Mouse (Mus musculus) stomach, postnatal 0 days (tissue): ENCODE results near the gene Drc7. TPM values are rescaled to one million over a fixed set of nuclear protein-coding genes. Genes with fewer than 3 reads are reported as not detected.

Experiments used
- ATAC-seq: fragments of 200-750 bp; cut with Nextera tagmentation; 2 replicates; pipeline ENCODE4 v1.8.0; 2017; ENCODE audit not compliant: low FRiP score, low TSS enrichment
- DNase-seq: peaks from one replicate; pipeline ENCODE4 v3.0.0-alpha.2; 2016; ENCODE audit warnings: low spot score
- H3K27ac ChIP-seq: fragments of 300-500 bp; sonication (generic); replicated peaks from 2 replicates; pipeline ENCODE4 v1.5.1; 2014; ENCODE audit warnings: mild to moderate bottlenecking, control low read depth
- H3K27me3 ChIP-seq: fragments of 300-500 bp; sonication (generic); 2 replicates; pipeline ENCODE4 v1.6.1; 2014; ENCODE audit warnings: low read length; ENCODE audit not compliant: control insufficient read depth, insufficient read depth
- H3K36me3 ChIP-seq: fragments of 300-500 bp; sonication (generic); 2 replicates; pipeline ENCODE4 v1.6.1; 2014; ENCODE audit warnings: low read length, mixed read lengths; ENCODE audit not compliant: control insufficient read depth, insufficient read depth
- H3K4me1 ChIP-seq: fragments of 300-500 bp; sonication (generic); replicated peaks from 2 replicates; pipeline ENCODE4 v1.6.1; 2014; ENCODE audit warnings: antibody characterized with exemption; ENCODE audit not compliant: control insufficient read depth, insufficient read depth
- H3K4me2 ChIP-seq: fragments of 300-500 bp; sonication (generic); replicated peaks from 2 replicates; pipeline ENCODE4 v1.6.1; 2014; ENCODE audit warnings: low read depth, mild to moderate bottlenecking, control low read depth, moderate library complexity
- H3K4me3 ChIP-seq: fragments of 300-500 bp; sonication (generic); 2 replicates; pipeline ENCODE4 v1.5.1; 2014; ENCODE audit warnings: low read depth, low read length, control low read depth
- H3K9ac ChIP-seq: fragments of 300-500 bp; sonication (generic); 2 replicates; pipeline ENCODE4 v1.6.1; 2014; ENCODE audit warnings: mild to moderate bottlenecking, low read length, control low read depth, mixed read lengths
- H3K9me3 ChIP-seq: fragments of 300-500 bp; sonication (generic); 2 replicates; pipeline ENCODE4 v1.6.1; 2016; ENCODE audit warnings: low read length; ENCODE audit not compliant: control insufficient read depth
- CTCF ChIP-seq: IDR thresholded peaks from 2 replicates; pipeline ENCODE4 v1.5.1; 2016; ENCODE audit warnings: antibody characterized with exemption, low read depth, mild to moderate bottlenecking, moderate library complexity
- EP300 ChIP-seq: optimal IDR thresholded peaks from 2 replicates; pipeline ENCODE3; 2016; ENCODE audit warnings: antibody characterized with exemption
- WGBS: fragments of 180-500 bp; shearing (Covaris S2); extraction: QIAGEN DNeasy Blood & Tissue Kit; methylation state at CpG from one replicate; pipeline ENCODE4 v1.1.7; 2014; 5-methylcytosine and 5-hydroxymethylcytosine counted together
- polyA plus RNA-seq: library from polyadenylated mRNA; unstranded; fragments of >200 nt; fragmentation: Nextera tagmentation; extraction: Ambion mirVana; gene quantifications from 2 replicates; pipeline ENCODE4 v1.2.1, GENCODE M21; 2015

Drc7 gene
- polyA plus RNA-seq, 1 experiment from 2014 or later: 0.04 TPM

GRCm38 (mm10) chr8:95049636-95050035 lies 5.3 kb upstream of the Drc7 start:
- Histone ChIP-seq H3K27ac (no peak overlapping the region), H3K4me1 (no peaks in the 10 kb centered on the region), H3K9ac (no peak overlapping the region), H3K27me3 (no peaks in the 10 kb centered on the region), H3K4me3 (no peak overlapping the region), H3K36me3 (no peaks in the 10 kb centered on the region), H3K9me3 (no peaks in the 10 kb centered on the region), H3K4me2 (no peak overlapping the region)
- no peak for TF ChIP-seq CTCF
- no peak for TF ChIP-seq EP300
- ATAC-seq (no peak), DNase-seq (no peak)
- WGBS: 62% methylated on average over 2 of the region's 2 CpGs

DNA sequence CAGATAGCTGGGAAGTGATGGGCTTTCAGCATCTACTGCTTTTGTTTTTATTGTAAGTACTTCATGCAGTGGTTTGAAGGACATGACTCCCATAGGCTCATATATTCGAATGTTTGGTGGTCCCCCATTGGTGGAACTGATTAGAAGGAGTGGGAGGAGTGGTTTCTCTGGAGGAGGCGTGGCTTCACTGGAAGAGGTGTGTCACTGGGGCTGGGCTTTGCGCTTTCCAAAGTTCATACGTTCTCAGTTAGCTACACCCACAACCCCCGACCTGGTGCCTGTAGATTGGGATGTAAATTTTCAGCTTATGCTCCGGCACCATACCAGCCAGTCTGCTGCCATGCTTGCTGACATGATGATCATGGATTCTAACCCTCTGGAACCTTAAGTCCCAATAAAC lies 465 bp upstream of the Drc7 start:
- H3K27me3 ChIP-seq: no peaks in the 10 kb centered on the region
- H3K9me3 ChIP-seq: no peaks in the 10 kb centered on the region
- ATAC-seq (no peak), DNase-seq (no peak)
- WGBS: 47% methylated on average over 6 of the region's 6 CpGs
- H3K4me3 ChIP-seq: no peak overlapping the region
- H3K4me2 ChIP-seq: no peak overlapping the region
- H3K9ac ChIP-seq: no peak overlapping the region
- no peaks in the 10 kb centered on the region for H3K36me3 ChIP-seq
- no peak for TF ChIP-seq EP300
- no peak for TF ChIP-seq CTCF
- H3K27ac ChIP-seq: no peak overlapping the region
- H3K4me1 ChIP-seq: no peaks in the 10 kb centered on the region

DNA sequence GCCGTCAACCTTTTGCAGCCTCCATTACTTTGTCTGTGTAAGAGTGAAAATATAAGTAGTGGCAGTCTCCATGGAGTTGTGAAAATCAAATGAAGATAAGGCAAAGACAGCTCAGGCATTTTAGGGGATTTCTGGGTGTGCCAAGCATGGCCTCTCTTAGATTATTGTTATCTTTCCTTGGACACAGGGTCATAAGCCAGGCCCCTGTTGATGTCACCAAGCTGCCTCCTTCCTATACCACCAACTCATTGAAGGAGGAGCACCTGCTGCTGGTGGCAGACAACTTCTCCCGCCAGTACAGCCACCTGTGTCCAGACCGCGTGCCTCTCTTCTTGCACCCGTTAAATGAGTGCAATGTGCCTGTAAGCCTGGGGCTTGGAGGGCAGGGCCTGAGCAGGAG lies 1.5 kb downstream of the Drc7 start:
- ATAC-seq (no peak), DNase-seq (no peak)
- H3K27ac ChIP-seq: no peak overlapping the region
- no peak overlapping the region for H3K4me2 ChIP-seq
- no peak overlapping the region for H3K9ac ChIP-seq
- no peaks in the 10 kb centered on the region for H3K36me3 ChIP-seq
- H3K4me3 ChIP-seq: no peak overlapping the region
- WGBS: 78% methylated on average over 5 of the region's 5 CpGs
- TF ChIP-seq CTCF (no peak), EP300 (no peak)
- H3K4me1 ChIP-seq: no peaks in the 10 kb centered on the region
- no peaks in the 10 kb centered on the region for H3K27me3 ChIP-seq
- H3K9me3 ChIP-seq: no peaks in the 10 kb centered on the region

DNA sequence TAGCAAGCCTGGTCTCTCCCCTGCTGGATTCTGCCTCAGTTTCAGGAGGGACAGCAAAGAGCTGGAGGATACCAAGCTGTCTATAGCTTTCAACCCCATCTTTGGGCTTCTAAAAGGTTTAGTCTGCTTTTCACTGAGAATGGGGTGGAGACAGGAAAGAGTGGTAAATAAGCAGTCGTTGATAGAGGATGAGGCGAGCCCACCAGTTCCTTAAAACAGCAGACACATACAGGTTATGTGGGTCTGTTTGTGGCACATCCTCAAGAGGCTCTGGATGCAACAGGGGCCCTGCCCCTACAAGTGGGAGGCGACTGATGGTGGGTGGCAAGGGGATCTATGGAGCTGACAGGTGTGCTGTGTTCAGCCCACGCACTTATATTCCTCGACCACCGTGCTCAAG lies 3.8 kb downstream of the Drc7 start:
- DNase-seq: no peak
- no peak overlapping the region for H3K4me2 ChIP-seq
- no peaks in the 10 kb centered on the region for H3K4me1 ChIP-seq
- TF ChIP-seq CTCF (no peak), EP300 (no peak)
- no peak overlapping the region for H3K27ac ChIP-seq
- H3K4me3 ChIP-seq: no peak overlapping the region
- ATAC-seq: 0 out of 2 replicates have a peak, but pooled peaks have one; percentile 14
- H3K9me3 ChIP-seq: no peaks in the 10 kb centered on the region
- no peak overlapping the region for H3K9ac ChIP-seq
- H3K27me3 ChIP-seq: no peaks in the 10 kb centered on the region
- WGBS: 76% methylated on average over 6 of the region's 6 CpGs
- H3K36me3 ChIP-seq: no peaks in the 10 kb centered on the region

- Histone ChIP-seq H3K27ac (no peak overlapping the region), H3K9ac (no peak overlapping the region), H3K9me3 (no peaks in the 10 kb centered on the region), H3K4me1 (no peaks in the 10 kb centered on the region), H3K27me3 (no peaks in the 10 kb centered on the region), H3K36me3 (no peaks in the 10 kb centered on the region), H3K4me2 (no peak overlapping the region), H3K4me3 (no peak overlapping the region)
- no peak for TF ChIP-seq EP300
- TF ChIP-seq CTCF: no peak
- DNase-seq (no peak), ATAC-seq (no peak)
- 57% methylated on average over 6 of the region's 6 CpGs for WGBS
These were observed 5.1 kb downstream of the Drc7 start for GRCm38 (mm10) chr8:95059812-95060533.

- Histone ChIP-seq H3K36me3 (no peaks in the 10 kb centered on the region), H3K27ac (no peak overlapping the region), H3K9ac (no peak overlapping the region), H3K27me3 (no peaks in the 10 kb centered on the region), H3K4me3 (no peak overlapping the region), H3K4me2 (no peak overlapping the region), H3K9me3 (no peaks in the 10 kb centered on the region), H3K4me1 (no peaks in the 10 kb centered on the region)
- TF ChIP-seq EP300 (no peak), CTCF (no peak)
- 64% methylated on average over 2 of the region's 2 CpGs for WGBS
- ATAC-seq (no peak), DNase-seq (no peak)
These were observed 9.6 kb downstream of the Drc7 start for GRCm38 (mm10) chr8:95064531-95064930.
